Mouse (Mus musculus): ENCODE measurements around the gene Otof. TPM values are rescaled to one million over a fixed set of nuclear protein-coding genes. Genes with fewer than 3 reads are reported as not detected.

The Otof gene
- polyA plus RNA-seq, 1 experiment from 2014 or later, result 0.40 TPM

- Histone ChIP-seq H3K9me3 (no peaks in the 10 kb centered on the region), H3K27ac (no peak overlapping the region), H3K4me2 (no peak overlapping the region), H3K36me3 (no peaks in the 10 kb centered on the region), H3K9ac (no peak overlapping the region), H3K27me3 (replicated peaks) (no peaks in the 10 kb centered on the region), H3K4me1 (peaks cover 5% of the 10 kb centered on the region), H3K4me3 (replicated peaks) (no peak overlapping the region)
- ATAC-seq (ENCODE audit: insufficient read depth, low FRiP score, low read depth), result no peak
- 84% methylated on average over 4 of the region's 4 CpGs for WGBS
These were observed 38.6 kb downstream of the Otof start for GRCm38 (mm10) chr5:30423121-30423520.

- no peak overlapping the region for H3K9ac ChIP-seq
- H3K36me3 ChIP-seq, result no peaks in the 10 kb centered on the region
- no peaks in the 10 kb centered on the region for H3K4me1 ChIP-seq
- no peak overlapping the region for H3K27ac ChIP-seq
- WGBS, result 71% methylated on average over 5 of the region's 5 CpGs
- no peaks in the 10 kb centered on the region for H3K9me3 ChIP-seq
- no peaks in the 10 kb centered on the region for H3K27me3 ChIP-seq (replicated peaks)
- H3K4me2 ChIP-seq, result no peak overlapping the region
- ATAC-seq (ENCODE audit: insufficient read depth, low FRiP score, low read depth), result no peak
- no peak overlapping the region for H3K4me3 ChIP-seq (replicated peaks)
These were observed 45.1 kb downstream of the Otof start for GRCm38 (mm10) chr5:30416665-30417064.

GRCm38 (mm10) chr5:30415876-30416275 is 45.9 kb downstream of the Otof start:
- Histone ChIP-seq H3K4me2 (no peak overlapping the region), H3K27ac (no peak overlapping the region), H3K4me3 (replicated peaks) (no peak overlapping the region), H3K9ac (no peak overlapping the region), H3K27me3 (replicated peaks) (no peaks in the 10 kb centered on the region), H3K4me1 (no peaks in the 10 kb centered on the region), H3K9me3 (no peaks in the 10 kb centered on the region), H3K36me3 (no peaks in the 10 kb centered on the region)
- no peak for ATAC-seq (ENCODE audit: insufficient read depth, low FRiP score, low read depth)
- 79% methylated on average over 4 of the region's 4 CpGs for WGBS

GRCm38 (mm10) chr5:30415381-30415780 is 46.4 kb downstream of the Otof start:
- no peak overlapping the region for H3K4me3 ChIP-seq (replicated peaks)
- no peak overlapping the region for H3K9ac ChIP-seq
- no peaks in the 10 kb centered on the region for H3K9me3 ChIP-seq
- H3K4me1 ChIP-seq, result no peaks in the 10 kb centered on the region
- H3K4me2 ChIP-seq, result no peak overlapping the region
- no peaks in the 10 kb centered on the region for H3K27me3 ChIP-seq (replicated peaks)
- 62% methylated on average over 2 of the region's 2 CpGs for WGBS
- H3K36me3 ChIP-seq, result no peaks in the 10 kb centered on the region
- no peak for ATAC-seq (ENCODE audit: insufficient read depth, low FRiP score, low read depth)
- H3K27ac ChIP-seq, result no peak overlapping the region

GRCm38 (mm10) chr5:30411524-30411923 is 50.2 kb downstream of the Otof start:
- Histone ChIP-seq H3K4me3 (replicated peaks) (no peak overlapping the region), H3K36me3 (no peaks in the 10 kb centered on the region), H3K9me3 (no peaks in the 10 kb centered on the region), H3K4me2 (no peak overlapping the region), H3K4me1 (no peaks in the 10 kb centered on the region), H3K9ac (no peak overlapping the region), H3K27ac (no peak overlapping the region), H3K27me3 (replicated peaks) (no peaks in the 10 kb centered on the region)
- WGBS, result 63% methylated on average over 10 of the region's 10 CpGs
- ATAC-seq (ENCODE audit: insufficient read depth, low FRiP score, low read depth), result 0 out of 2 replicates have a peak, but pooled peaks have one; percentile 60

GRCm38 (mm10) chr5:30406876-30407275 is 54.9 kb downstream of the Otof start:
- H3K4me2 ChIP-seq, result no peak overlapping the region
- H3K4me3 ChIP-seq (replicated peaks), result no peak overlapping the region
- no peak for ATAC-seq (ENCODE audit: insufficient read depth, low FRiP score, low read depth)
- no peak overlapping the region for H3K27ac ChIP-seq
- H3K27me3 ChIP-seq (replicated peaks), result no peaks in the 10 kb centered on the region
- no peak overlapping the region for H3K9ac ChIP-seq
- H3K9me3 ChIP-seq, result no peaks in the 10 kb centered on the region
- H3K4me1 ChIP-seq, result no peaks in the 10 kb centered on the region
- H3K36me3 ChIP-seq, result no peaks in the 10 kb centered on the region
- WGBS, result 20% methylated on average over 9 of the region's 9 CpGs

GRCm38 (mm10) chr5:30401165-30401564 is 60.6 kb downstream of the Otof start:
- WGBS, result 56% methylated on average over 8 of the region's 8 CpGs
- H3K36me3 ChIP-seq, result no peaks in the 10 kb centered on the region
- no peaks in the 10 kb centered on the region for H3K4me1 ChIP-seq
- H3K9me3 ChIP-seq, result no peaks in the 10 kb centered on the region
- H3K9ac ChIP-seq, result no peak overlapping the region
- H3K4me3 ChIP-seq (replicated peaks), result no peak overlapping the region
- H3K4me2 ChIP-seq, result no peak overlapping the region
- H3K27me3 ChIP-seq (replicated peaks), result no peaks in the 10 kb centered on the region
- no peak for ATAC-seq (ENCODE audit: insufficient read depth, low FRiP score, low read depth)
- H3K27ac ChIP-seq, result no peak overlapping the region

GRCm38 (mm10) chr5:30400521-30400920 is 61.2 kb downstream of the Otof start:
- Histone ChIP-seq H3K36me3 (no peaks in the 10 kb centered on the region), H3K9me3 (no peaks in the 10 kb centered on the region), H3K4me3 (replicated peaks) (no peak overlapping the region), H3K4me2 (no peak overlapping the region), H3K4me1 (no peaks in the 10 kb centered on the region), H3K27ac (no peak overlapping the region), H3K27me3 (replicated peaks) (no peaks in the 10 kb centered on the region), H3K9ac (no peak overlapping the region)
- 84% methylated on average over 5 of the region's 5 CpGs for WGBS
- ATAC-seq (ENCODE audit: insufficient read depth, low FRiP score, low read depth), result no peak

- no peaks in the 10 kb centered on the region for H3K4me1 ChIP-seq
- H3K27ac ChIP-seq, result no peak overlapping the region
- H3K27me3 ChIP-seq (replicated peaks), result no peaks in the 10 kb centered on the region
- no peak overlapping the region for H3K4me3 ChIP-seq (replicated peaks)
- 26% methylated on average over 7 of the region's 7 CpGs for WGBS
- no peak overlapping the region for H3K4me2 ChIP-seq
- no peak; the same call in 1 of the 2 replicates for ATAC-seq (ENCODE audit: insufficient read depth, low FRiP score, low read depth)
- H3K9me3 ChIP-seq, result no peaks in the 10 kb centered on the region
- H3K36me3 ChIP-seq, result no peaks in the 10 kb centered on the region
- H3K9ac ChIP-seq, result no peak overlapping the region
These were observed 70.3 kb downstream of the Otof start for GRCm38 (mm10) chr5:30391473-30391872.

GRCm38 (mm10) chr5:30389836-30390235 is 71.9 kb downstream of the Otof start:
- no peaks in the 10 kb centered on the region for H3K27me3 ChIP-seq (replicated peaks)
- 83% methylated on average over 5 of the region's 5 CpGs for WGBS
- H3K9ac ChIP-seq, result no peak overlapping the region
- no peaks in the 10 kb centered on the region for H3K4me1 ChIP-seq
- H3K27ac ChIP-seq, result no peak overlapping the region
- H3K4me2 ChIP-seq, result no peak overlapping the region
- no peaks in the 10 kb centered on the region for H3K36me3 ChIP-seq
- H3K9me3 ChIP-seq, result no peaks in the 10 kb centered on the region
- ATAC-seq (ENCODE audit: insufficient read depth, low FRiP score, low read depth), result no peak
- H3K4me3 ChIP-seq (replicated peaks), result no peak overlapping the region

- H3K4me3 ChIP-seq (replicated peaks), result no peak overlapping the region
- H3K9me3 ChIP-seq, result no peaks in the 10 kb centered on the region
- H3K4me1 ChIP-seq, result no peaks in the 10 kb centered on the region
- 82% methylated on average over 6 of the region's 6 CpGs for WGBS
- H3K36me3 ChIP-seq, result no peaks in the 10 kb centered on the region
- H3K4me2 ChIP-seq, result no peak overlapping the region
- no peak overlapping the region for H3K9ac ChIP-seq
- H3K27ac ChIP-seq, result no peak overlapping the region
- ATAC-seq (ENCODE audit: insufficient read depth, low FRiP score, low read depth), result no peak
- no peaks in the 10 kb centered on the region for H3K27me3 ChIP-seq (replicated peaks)
These were observed 74.0 kb downstream of the Otof start for GRCm38 (mm10) chr5:30387726-30388125.

- Histone ChIP-seq H3K4me1 (no peaks in the 10 kb centered on the region), H3K36me3 (no peaks in the 10 kb centered on the region), H3K27ac (no peak overlapping the region), H3K27me3 (replicated peaks) (no peaks in the 10 kb centered on the region), H3K4me2 (no peak overlapping the region), H3K9me3 (no peaks in the 10 kb centered on the region), H3K4me3 (replicated peaks) (no peak overlapping the region), H3K9ac (no peak overlapping the region)
- 32% methylated on average over 7 of the region's 7 CpGs for WGBS
- ATAC-seq (ENCODE audit: insufficient read depth, low FRiP score, low read depth), result no peak; the same call in 1 of the 2 replicates
These were observed 78.9 kb downstream of the Otof start for GRCm38 (mm10) chr5:30382876-30383275.

GRCm38 (mm10) chr5:30369426-30369825 is 92.3 kb downstream of the Otof start:
- Histone ChIP-seq H3K4me1 (no peaks in the 10 kb centered on the region), H3K36me3 (no peaks in the 10 kb centered on the region), H3K9me3 (no peaks in the 10 kb centered on the region), H3K27ac (no peak overlapping the region), H3K4me2 (no peak overlapping the region), H3K9ac (no peak overlapping the region), H3K27me3 (replicated peaks) (no peaks in the 10 kb centered on the region), H3K4me3 (replicated peaks) (no peak overlapping the region)
- WGBS, result 64% methylated on average over 5 of the region's 5 CpGs
- no peak for ATAC-seq (ENCODE audit: insufficient read depth, low FRiP score, low read depth)

Measured in stomach, embryonic 15.5 days (tissue).